23 mouse cellular contexts compared by ENCODE assay signal in the genomic region with DNA sequence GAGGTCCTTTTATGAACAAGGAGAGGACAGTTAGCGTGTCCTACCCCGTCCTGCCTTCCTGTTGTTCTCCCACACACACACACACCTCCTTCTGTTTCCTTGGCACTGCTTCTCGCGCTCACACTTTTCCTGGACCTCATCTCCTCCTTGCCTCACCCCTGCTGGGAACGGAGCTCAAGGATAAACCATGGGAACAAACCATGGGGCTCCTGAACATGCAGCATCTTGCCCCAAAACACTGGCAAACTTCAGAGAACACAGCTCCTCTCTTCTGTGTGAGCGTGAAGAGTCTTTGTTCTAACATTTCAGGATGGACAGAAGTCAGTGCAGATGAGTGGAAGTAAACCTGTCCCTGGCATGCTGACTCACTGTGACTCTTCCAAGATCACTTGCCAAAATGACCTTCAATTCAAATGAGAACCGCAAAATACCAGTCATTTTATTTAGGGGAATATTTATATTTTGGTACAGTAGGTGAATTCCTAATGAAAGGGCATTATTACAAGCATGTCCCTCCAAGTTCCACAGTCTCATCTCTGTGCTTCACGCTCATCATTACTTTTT. TPM values are rescaled to one million over a fixed set of nuclear protein-coding genes. Genes with fewer than 3 reads are reported as not detected.
A peak's percentile ranks its signal among the peaks of the same experiment; 100 is the strongest.
DNase-seq lines count a peak whose midpoint lies in the region; ATAC-seq lines count a peak whose summit lies in the region.
"Had no signal": no experiment of that assay in that cellular context is flagged by ENCODE, and none has a peak within 500 bp of the region (broad histone marks: within the 10 kb centered on the region; RNA-seq: fewer than 3 reads in every experiment).

No protein-coding gene starts in this region.

- no peak overlapping the region for H3K4me2 ChIP-seq in forebrain, embryonic 14.5 days (ENCODE audit: low read length)
- H3K4me2 ChIP-seq: forebrain, embryonic 12.5 days; heart, embryonic 13.5 days; kidney, embryonic 15.5 days; limb, embryonic 12.5 days; liver, embryonic 13.5 days; lung, embryonic 14.5 days; neural tube, embryonic 12.5 days had no signal

- H3K27ac ChIP-seq in forebrain, embryonic 10.5 days: 0 out of 2 replicates have a peak overlapping the region, but pooled peaks have one; percentile 8
- H3K27ac ChIP-seq in forebrain, embryonic 14.5 days (ENCODE audit: low read depth, low read length): no peak overlapping the region
- H3K27ac ChIP-seq: forebrain, embryonic 12.5 days; heart, embryonic 13.5 days; kidney, embryonic 15.5 days; limb, embryonic 12.5 days; liver, embryonic 13.5 days; midbrain, embryonic 10.5 days; neural tube, embryonic 12.5 days had no signal

- H3K27me3 ChIP-seq in forebrain, embryonic 10.5 days (ENCODE audit: poor library complexity, severe bottlenecking): no peaks in the 10 kb centered on the region
- no peaks in the 10 kb centered on the region for H3K27me3 ChIP-seq in forebrain, embryonic 14.5 days (replicated peaks; ENCODE audit: control insufficient read depth, insufficient read depth, low read length)
- H3K27me3 ChIP-seq: forebrain, embryonic 12.5 days; heart, embryonic 13.5 days; kidney, embryonic 15.5 days; limb, embryonic 12.5 days; liver, embryonic 13.5 days; neural tube, embryonic 12.5 days had no signal

- H3K4me3 ChIP-seq in forebrain, embryonic 10.5 days: no peak overlapping the region
- no peak overlapping the region for H3K4me3 ChIP-seq in forebrain, embryonic 14.5 days (ENCODE audit: low read depth, low read length)
- H3K4me3 ChIP-seq: forebrain, embryonic 12.5 days; heart, embryonic 13.5 days; kidney, embryonic 15.5 days; limb, embryonic 12.5 days; liver, embryonic 13.5 days; midbrain, embryonic 10.5 days; neural tube, embryonic 12.5 days had no signal

- peaks cover 13% of the 10 kb centered on the region; the same call in 1 of the 2 replicates for H3K4me1 ChIP-seq in forebrain, embryonic 10.5 days
- H3K4me1 ChIP-seq in forebrain, embryonic 14.5 days (ENCODE audit: control insufficient read depth, insufficient read depth, low read length): no peaks in the 10 kb centered on the region
- H3K4me1 ChIP-seq: forebrain, embryonic 12.5 days; neural tube, embryonic 12.5 days had no signal

- no peak for DNase-seq in forebrain, embryonic 10.5 days (ENCODE audit: extremely low spot score, low spot score)
- no peak for DNase-seq in forebrain, embryonic 14.5 days (ENCODE audit: low spot score)
- peak; percentile 62 for DNase-seq in 3T3-L1 (ENCODE audit: low read depth, low spot score)
- peak; percentile 17 for DNase-seq in cerebellum, adult 11-12 months
- peak; percentile 70 to 80 for DNase-seq in cerebellum, postnatal 14 days
- no peak for DNase-seq in ovary, postnatal 36 days (ENCODE audit: low spot score)
- DNase-seq in spleen, postnatal 4 days (ENCODE audit: low spot score in 2 of 2): no peak
- DNase-seq: gastrocnemius, postnatal 25 days; heart, postnatal 4 days; liver, embryonic 13.5 days; lung, embryonic 14.5 days; lung, postnatal 4 days; thymus, postnatal 4 days had no signal

- ATAC-seq in forebrain, embryonic 14.5 days: no peak
- no peak for ATAC-seq in erythroblast, adult 5-6 weeks (replicated peaks; ENCODE audit: low FRiP score, poor library complexity, severe bottlenecking)
- ATAC-seq: hindbrain, embryonic 16.5 days; intestine, postnatal 0 days had no signal

- no peaks in the 10 kb centered on the region for H3K36me3 ChIP-seq in forebrain, embryonic 10.5 days (replicated peaks)
- H3K36me3 ChIP-seq in forebrain, embryonic 14.5 days (ENCODE audit: control insufficient read depth, insufficient read depth, low read length): no peaks in the 10 kb centered on the region
- H3K36me3 ChIP-seq: forebrain, embryonic 12.5 days; heart, embryonic 13.5 days; kidney, embryonic 15.5 days; limb, embryonic 12.5 days; liver, embryonic 13.5 days; midbrain, embryonic 10.5 days; neural tube, embryonic 12.5 days had no signal

- no peaks in the 10 kb centered on the region for H3K9me3 ChIP-seq in forebrain, embryonic 10.5 days
- H3K9me3 ChIP-seq in forebrain, embryonic 14.5 days (replicated peaks; ENCODE audit: control insufficient read depth, low read length): no peaks in the 10 kb centered on the region
- H3K9me3 ChIP-seq: forebrain, embryonic 12.5 days; heart, embryonic 13.5 days; kidney, embryonic 15.5 days; limb, embryonic 12.5 days; liver, embryonic 13.5 days; midbrain, embryonic 10.5 days; neural tube, embryonic 12.5 days had no signal

- no peak overlapping the region for H3K9ac ChIP-seq in forebrain, embryonic 14.5 days (ENCODE audit: low read length)
- H3K9ac ChIP-seq: forebrain, embryonic 12.5 days; heart, embryonic 13.5 days; kidney, embryonic 15.5 days; limb, embryonic 12.5 days; liver, embryonic 13.5 days; lung, embryonic 14.5 days; neural tube, embryonic 12.5 days had no signal

- 85% methylated on average over 8 of the region's 8 CpGs for WGBS in forebrain, embryonic 10.5 days
- WGBS in forebrain, embryonic 14.5 days: 70% methylated on average over 8 of the region's 8 CpGs

RNA-seq across cellular contexts. Expression of gene Zfp366, which starts 38.8 kb away (rescaled TPM):
- 0.36 and 0.47 TPM in 2 replicates for polyA plus RNA-seq in forebrain, embryonic 10.5 days (2016; fragmentation: Nextera tagmentation; extraction: Ambion mirVana)
- polyA plus RNA-seq in forebrain, embryonic 14.5 days (2014; fragmentation: Nextera tagmentation; extraction: Ambion mirVana): 0.43 and 0.78 TPM in 2 replicates
- 0.42 TPM in 1 of 2 replicates, not detected in the other for total RNA-seq in erythroblast, adult 5-6 weeks (2015; ENCODE audit: low replicate concordance)
- 0.14 and 0.17 TPM in 2 replicates for total RNA-seq in erythroblast, adult 5-6 weeks (2017; ENCODE audit: low replicate concordance)
- total RNA-seq: monocyte, adult 5-6 weeks had no signal

Comparison
In these comparisons a context has a peak if more than half of its experiments do, and no peak if none do; other contexts are left out.
1. DNase-seq: peak in 3T3-L1 (single experiment), cerebellum, adult 11-12 months (single experiment) and cerebellum, postnatal 14 days (2 of 2); none in forebrain, embryonic 10.5 days (single experiment), forebrain, embryonic 14.5 days (single experiment), ovary, postnatal 36 days (single experiment) and spleen, postnatal 4 days (0 of 2).